Mouse (Mus musculus): Measurements from ENCODE around the gene Insr. TPM values are rescaled to one million over a fixed set of nuclear protein-coding genes. Genes with fewer than 3 reads are reported as not detected.
"Not testable (repeated sequence)": the region's sequence is repeated elsewhere in the genome, so short reads cannot be mapped to it uniquely, and the experiment has no call there.

Insr gene
- polyA plus RNA-seq, 1 experiment from 2014 or later = 67.2 TPM

- no peaks in the 10 kb centered on the region for H3K9me3 ChIP-seq (ENCODE audit: control insufficient read depth, low read length)
- H3K4me1 ChIP-seq (ENCODE audit: control insufficient read depth, insufficient read depth, low read length) = no peaks in the 10 kb centered on the region
- H3K4me3 ChIP-seq (ENCODE audit: low read depth, low read length) = no peak overlapping the region
- no peak overlapping the region for H3K4me2 ChIP-seq (ENCODE audit: low read depth, low read length)
- no peaks in the 10 kb centered on the region for H3K27me3 ChIP-seq (ENCODE audit: control insufficient read depth, insufficient read depth, low read length)
- ATAC-seq (ENCODE audit: low read depth) = no peak
- H3K36me3 ChIP-seq (ENCODE audit: control insufficient read depth, insufficient read depth, low read length) = peaks cover 23% of the 10 kb centered on the region
- WGBS = 87% methylated on average over 3 of the region's 3 CpGs
- H3K27ac ChIP-seq (ENCODE audit: low read depth, low read length) = no peak overlapping the region
- H3K9ac ChIP-seq (replicated peaks; ENCODE audit: low read depth, low read length) = no peak overlapping the region
Observed at GRCm38 (mm10) chr8:3204758-3205443, 74.5 kb downstream of the Insr start.

GRCm38 (mm10) chr8:3202792-3203191 is 76.6 kb downstream of the Insr start:
- H3K4me3 ChIP-seq (ENCODE audit: low read depth, low read length) = no peak overlapping the region
- no peak overlapping the region for H3K4me2 ChIP-seq (ENCODE audit: low read depth, low read length)
- no peak overlapping the region for H3K27ac ChIP-seq (ENCODE audit: low read depth, low read length)
- no peaks in the 10 kb centered on the region for H3K27me3 ChIP-seq (ENCODE audit: control insufficient read depth, insufficient read depth, low read length)
- no peak for ATAC-seq (ENCODE audit: low read depth)
- H3K9me3 ChIP-seq (ENCODE audit: control insufficient read depth, low read length) = no peaks in the 10 kb centered on the region
- peaks cover 26% of the 10 kb centered on the region for H3K36me3 ChIP-seq (ENCODE audit: control insufficient read depth, insufficient read depth, low read length)
- H3K4me1 ChIP-seq (ENCODE audit: control insufficient read depth, insufficient read depth, low read length) = no peaks in the 10 kb centered on the region
- H3K9ac ChIP-seq (replicated peaks; ENCODE audit: low read depth, low read length) = no peak overlapping the region
- 96% methylated on average over 7 of the region's 7 CpGs for WGBS

- not testable (repeated sequence) for H3K4me2 ChIP-seq (ENCODE audit: low read depth, low read length); H3K9ac ChIP-seq (replicated peaks; ENCODE audit: low read depth, low read length); H3K9me3 ChIP-seq (ENCODE audit: control insufficient read depth, low read length); H3K27me3 ChIP-seq (ENCODE audit: control insufficient read depth, insufficient read depth, low read length); H3K27ac ChIP-seq (ENCODE audit: low read depth, low read length); H3K4me1 ChIP-seq (ENCODE audit: control insufficient read depth, insufficient read depth, low read length); H3K4me3 ChIP-seq (ENCODE audit: low read depth, low read length); ATAC-seq (ENCODE audit: low read depth)
- H3K36me3 ChIP-seq (ENCODE audit: control insufficient read depth, insufficient read depth, low read length) = peaks cover 41% of the 10 kb centered on the region
Observed at GRCm38 (mm10) chr8:3194297-3194696, 85.1 kb downstream of the Insr start.

- ATAC-seq (ENCODE audit: low read depth) = no peak
Observed at GRCm38 (mm10) chr8:3191006-3191405, 88.4 kb downstream of the Insr start.

GRCm38 (mm10) chr8:3187456-3187855 is 92.0 kb downstream of the Insr start:
- Histone ChIP-seq H3K9ac (replicated peaks; ENCODE audit: low read depth, low read length) (no peak overlapping the region), H3K4me2 (ENCODE audit: low read depth, low read length) (no peak overlapping the region), H3K4me3 (ENCODE audit: low read depth, low read length) (no peak overlapping the region), H3K27ac (ENCODE audit: low read depth, low read length) (no peak overlapping the region), H3K27me3 (ENCODE audit: control insufficient read depth, insufficient read depth, low read length) (no peaks in the 10 kb centered on the region), H3K4me1 (ENCODE audit: control insufficient read depth, insufficient read depth, low read length) (no peaks in the 10 kb centered on the region), H3K9me3 (ENCODE audit: control insufficient read depth, low read length) (no peaks in the 10 kb centered on the region), H3K36me3 (ENCODE audit: control insufficient read depth, insufficient read depth, low read length) (peaks cover 49% of the 10 kb centered on the region)
- ATAC-seq (ENCODE audit: low read depth) = no peak
- 86% methylated on average over 1 of the region's 1 CpGs for WGBS

More at GRCm38 (mm10) chr8:3191006-3191405, 88.4 kb downstream of the Insr start:
- Histone ChIP-seq H3K4me2 (ENCODE audit: low read depth, low read length) (no peak overlapping the region), H3K9me3 (ENCODE audit: control insufficient read depth, low read length) (no peaks in the 10 kb centered on the region), H3K9ac (replicated peaks; ENCODE audit: low read depth, low read length) (no peak overlapping the region), H3K4me3 (ENCODE audit: low read depth, low read length) (no peak overlapping the region), H3K4me1 (ENCODE audit: control insufficient read depth, insufficient read depth, low read length) (no peaks in the 10 kb centered on the region), H3K36me3 (ENCODE audit: control insufficient read depth, insufficient read depth, low read length) (peaks cover 58% of the 10 kb centered on the region), H3K27ac (ENCODE audit: low read depth, low read length) (no peak overlapping the region), H3K27me3 (ENCODE audit: control insufficient read depth, insufficient read depth, low read length) (no peaks in the 10 kb centered on the region)

GRCm38 (mm10) chr8:3179930-3180329 is 99.5 kb downstream of the Insr start:
- Histone ChIP-seq H3K9ac (replicated peaks; ENCODE audit: low read depth, low read length) (no peak overlapping the region), H3K27me3 (ENCODE audit: control insufficient read depth, insufficient read depth, low read length) (no peaks in the 10 kb centered on the region), H3K4me2 (ENCODE audit: low read depth, low read length) (no peak overlapping the region), H3K9me3 (ENCODE audit: control insufficient read depth, low read length) (peaks cover 3% of the 10 kb centered on the region; the same call in 1 of the 2 replicates), H3K36me3 (ENCODE audit: control insufficient read depth, insufficient read depth, low read length) (peaks cover 22% of the 10 kb centered on the region), H3K27ac (ENCODE audit: low read depth, low read length) (no peak overlapping the region), H3K4me3 (ENCODE audit: low read depth, low read length) (no peak overlapping the region), H3K4me1 (ENCODE audit: control insufficient read depth, insufficient read depth, low read length) (no peaks in the 10 kb centered on the region)
- 88% methylated on average over 1 of the region's 1 CpGs for WGBS
- ATAC-seq (ENCODE audit: low read depth) = no peak

GRCm38 (mm10) chr8:3177440-3177839 is 102.0 kb downstream of the Insr start:
- 99% methylated on average over 4 of the region's 4 CpGs for WGBS
- Histone ChIP-seq H3K27me3 (ENCODE audit: control insufficient read depth, insufficient read depth, low read length) (no peaks in the 10 kb centered on the region), H3K27ac (ENCODE audit: low read depth, low read length) (no peak overlapping the region), H3K9ac (replicated peaks; ENCODE audit: low read depth, low read length) (no peak overlapping the region), H3K4me1 (ENCODE audit: control insufficient read depth, insufficient read depth, low read length) (no peaks in the 10 kb centered on the region), H3K9me3 (ENCODE audit: control insufficient read depth, low read length) (peaks cover 7% of the 10 kb centered on the region; the same call in 1 of the 2 replicates), H3K36me3 (ENCODE audit: control insufficient read depth, insufficient read depth, low read length) (peaks cover 27% of the 10 kb centered on the region), H3K4me2 (ENCODE audit: low read depth, low read length) (no peak overlapping the region), H3K4me3 (ENCODE audit: low read depth, low read length) (no peak overlapping the region)
- no peak for ATAC-seq (ENCODE audit: low read depth)

GRCm38 (mm10) chr8:3172246-3172645 is 107.2 kb downstream of the Insr start:
- Histone ChIP-seq H3K9ac (replicated peaks; ENCODE audit: low read depth, low read length) (no peak overlapping the region), H3K9me3 (ENCODE audit: control insufficient read depth, low read length) (peaks cover 4% of the 10 kb centered on the region; the same call in 1 of the 2 replicates), H3K27me3 (ENCODE audit: control insufficient read depth, insufficient read depth, low read length) (no peaks in the 10 kb centered on the region), H3K27ac (ENCODE audit: low read depth, low read length) (no peak overlapping the region), H3K4me1 (ENCODE audit: control insufficient read depth, insufficient read depth, low read length) (no peaks in the 10 kb centered on the region), H3K4me2 (ENCODE audit: low read depth, low read length) (no peak overlapping the region), H3K36me3 (ENCODE audit: control insufficient read depth, insufficient read depth, low read length) (peaks cover 49% of the 10 kb centered on the region), H3K4me3 (ENCODE audit: low read depth, low read length) (no peak overlapping the region)
- 97% methylated on average over 1 of the region's 1 CpGs for WGBS
- ATAC-seq (ENCODE audit: low read depth) = no peak

- no peaks in the 10 kb centered on the region for H3K36me3 ChIP-seq (ENCODE audit: control insufficient read depth, insufficient read depth, low read length)
- no peak overlapping the region for H3K4me3 ChIP-seq (ENCODE audit: low read depth, low read length)
- no peaks in the 10 kb centered on the region for H3K27me3 ChIP-seq (ENCODE audit: control insufficient read depth, insufficient read depth, low read length)
- no peaks in the 10 kb centered on the region for H3K9me3 ChIP-seq (ENCODE audit: control insufficient read depth, low read length)
- WGBS = 79% methylated on average over 1 of the region's 1 CpGs
- H3K4me1 ChIP-seq (ENCODE audit: control insufficient read depth, insufficient read depth, low read length) = no peaks in the 10 kb centered on the region
- no peak overlapping the region for H3K27ac ChIP-seq (ENCODE audit: low read depth, low read length)
- ATAC-seq (ENCODE audit: low read depth) = no peak
- H3K4me2 ChIP-seq (ENCODE audit: low read depth, low read length) = no peak overlapping the region
- no peak overlapping the region for H3K9ac ChIP-seq (replicated peaks; ENCODE audit: low read depth, low read length)
Observed at GRCm38 (mm10) chr8:3146506-3146905, 132.9 kb downstream of the Insr start.

Data from neural tube, embryonic 14.5 days (tissue).